Mouse (Mus musculus): Measurements from ENCODE around the gene Ppp2r5e. TPM values are rescaled to one million over a fixed set of nuclear protein-coding genes. Genes with fewer than 3 reads are reported as not detected.

Gene Ppp2r5e
- polyA plus RNA-seq, 1 experiment from 2014 or later, result 14.3 TPM

GRCm38 (mm10) chr12:75548999-75549398 is 47.0 kb downstream of the Ppp2r5e start:
- Histone ChIP-seq H3K27me3 (no peaks in the 10 kb centered on the region), H3K4me3 (no peak overlapping the region), H3K27ac (no peak overlapping the region)

GRCm38 (mm10) chr12:75547174-75547573 is 48.9 kb downstream of the Ppp2r5e start:
- ATAC-seq (ENCODE audit: low FRiP score, low read depth), result no peak
- WGBS, result 88% methylated on average over 3 of the region's 3 CpGs
- no peak overlapping the region for H3K4me3 ChIP-seq
- no peaks in the 10 kb centered on the region for H3K9me3 ChIP-seq
- no peak overlapping the region for H3K4me2 ChIP-seq (replicated peaks)
- H3K9ac ChIP-seq, result no peak overlapping the region
- no peaks in the 10 kb centered on the region for H3K27me3 ChIP-seq
- no peaks in the 10 kb centered on the region for H3K36me3 ChIP-seq
- peaks cover 17% of the 10 kb centered on the region for H3K4me1 ChIP-seq
- H3K27ac ChIP-seq, result no peak overlapping the region

More at GRCm38 (mm10) chr12:75548999-75549398, 47.0 kb downstream of the Ppp2r5e start:
- Histone ChIP-seq H3K36me3 (no peaks in the 10 kb centered on the region), H3K9ac (no peak overlapping the region), H3K4me2 (replicated peaks) (no peak overlapping the region), H3K9me3 (no peaks in the 10 kb centered on the region), H3K4me1 (peaks cover 14% of the 10 kb centered on the region)
- ATAC-seq (ENCODE audit: low FRiP score, low read depth), result no peak
- 85% methylated on average over 9 of the region's 9 CpGs for WGBS

- H3K4me2 ChIP-seq (replicated peaks), result no peak overlapping the region
- H3K27ac ChIP-seq, result no peak overlapping the region
- H3K4me1 ChIP-seq, result peaks cover 21% of the 10 kb centered on the region
- no peak overlapping the region for H3K4me3 ChIP-seq
- H3K36me3 ChIP-seq, result no peaks in the 10 kb centered on the region
- no peaks in the 10 kb centered on the region for H3K9me3 ChIP-seq
- no peak overlapping the region for H3K9ac ChIP-seq
- 67% methylated on average over 5 of the region's 5 CpGs for WGBS
- no peaks in the 10 kb centered on the region for H3K27me3 ChIP-seq
- ATAC-seq (ENCODE audit: low FRiP score, low read depth), result no peak
Observed at GRCm38 (mm10) chr12:75546241-75546640, 49.8 kb downstream of the Ppp2r5e start.

- WGBS, result 91% methylated on average over 4 of the region's 4 CpGs
- Histone ChIP-seq H3K9me3 (no peaks in the 10 kb centered on the region), H3K36me3 (no peaks in the 10 kb centered on the region), H3K4me3 (no peak overlapping the region), H3K27ac (no peak overlapping the region), H3K4me1 (peaks cover 25% of the 10 kb centered on the region), H3K9ac (no peak overlapping the region), H3K27me3 (no peaks in the 10 kb centered on the region), H3K4me2 (replicated peaks) (no peak overlapping the region)
- ATAC-seq (ENCODE audit: low FRiP score, low read depth), result no peak
Observed at GRCm38 (mm10) chr12:75545431-75545925, 50.6 kb downstream of the Ppp2r5e start.

GRCm38 (mm10) chr12:75544666-75545065 is 51.4 kb downstream of the Ppp2r5e start:
- no peaks in the 10 kb centered on the region for H3K36me3 ChIP-seq
- no peaks in the 10 kb centered on the region for H3K9me3 ChIP-seq
- no peak for ATAC-seq (ENCODE audit: low FRiP score, low read depth)
- no peak overlapping the region for H3K9ac ChIP-seq
- 70% methylated on average over 2 of the region's 2 CpGs for WGBS
- H3K27ac ChIP-seq, result no peak overlapping the region; the same call in 1 of the 2 replicates
- H3K4me1 ChIP-seq, result peaks cover 29% of the 10 kb centered on the region
- no peak overlapping the region for H3K4me3 ChIP-seq
- H3K27me3 ChIP-seq, result no peaks in the 10 kb centered on the region
- H3K4me2 ChIP-seq (replicated peaks), result no peak overlapping the region

GRCm38 (mm10) chr12:75544259-75544658 is 51.8 kb downstream of the Ppp2r5e start:
- H3K4me1 ChIP-seq, result peaks cover 31% of the 10 kb centered on the region
- 78% methylated on average over 2 of the region's 2 CpGs for WGBS
- H3K36me3 ChIP-seq, result no peaks in the 10 kb centered on the region
- H3K27ac ChIP-seq, result no peak overlapping the region; the same call in 1 of the 2 replicates
- no peak overlapping the region for H3K4me3 ChIP-seq
- H3K4me2 ChIP-seq (replicated peaks), result no peak overlapping the region
- no peak overlapping the region for H3K9ac ChIP-seq
- H3K27me3 ChIP-seq, result no peaks in the 10 kb centered on the region
- no peaks in the 10 kb centered on the region for H3K9me3 ChIP-seq
- ATAC-seq (ENCODE audit: low FRiP score, low read depth), result no peak

- Histone ChIP-seq H3K36me3 (no peaks in the 10 kb centered on the region), H3K4me1 (peaks cover 32% of the 10 kb centered on the region), H3K4me2 (replicated peaks) (no peak overlapping the region), H3K4me3 (no peak overlapping the region), H3K27ac (no peak overlapping the region), H3K27me3 (no peaks in the 10 kb centered on the region), H3K9ac (no peak overlapping the region), H3K9me3 (no peaks in the 10 kb centered on the region)
- 72% methylated on average over 3 of the region's 3 CpGs for WGBS
- no peak for ATAC-seq (ENCODE audit: low FRiP score, low read depth)
Observed at GRCm38 (mm10) chr12:75543346-75543745, 52.7 kb downstream of the Ppp2r5e start.

- Histone ChIP-seq H3K4me3 (no peak overlapping the region), H3K27me3 (no peaks in the 10 kb centered on the region), H3K4me2 (replicated peaks) (no peak overlapping the region), H3K9me3 (no peaks in the 10 kb centered on the region), H3K9ac (no peak overlapping the region), H3K36me3 (no peaks in the 10 kb centered on the region), H3K4me1 (peaks cover 31% of the 10 kb centered on the region), H3K27ac (no peak overlapping the region)
- ATAC-seq (ENCODE audit: low FRiP score, low read depth), result no peak
- 74% methylated on average over 5 of the region's 5 CpGs for WGBS
Observed at GRCm38 (mm10) chr12:75540621-75541171, 55.3 kb downstream of the Ppp2r5e start.

GRCm38 (mm10) chr12:75539228-75539627 is 56.8 kb downstream of the Ppp2r5e start:
- 72% methylated on average over 3 of the region's 3 CpGs for WGBS
- Histone ChIP-seq H3K4me3 (no peak overlapping the region), H3K36me3 (no peaks in the 10 kb centered on the region), H3K4me1 (peaks cover 24% of the 10 kb centered on the region), H3K4me2 (replicated peaks) (no peak overlapping the region), H3K9ac (no peak overlapping the region), H3K27me3 (no peaks in the 10 kb centered on the region), H3K9me3 (no peaks in the 10 kb centered on the region), H3K27ac (no peak overlapping the region)
- ATAC-seq (ENCODE audit: low FRiP score, low read depth), result no peak

GRCm38 (mm10) chr12:75537673-75538423 is 58.2 kb downstream of the Ppp2r5e start:
- Histone ChIP-seq H3K4me3 (no peak overlapping the region), H3K9me3 (no peaks in the 10 kb centered on the region), H3K27ac (no peak overlapping the region), H3K4me2 (replicated peaks) (no peak overlapping the region), H3K9ac (no peak overlapping the region), H3K4me1 (peaks cover 21% of the 10 kb centered on the region), H3K27me3 (no peaks in the 10 kb centered on the region), H3K36me3 (no peaks in the 10 kb centered on the region)
- no peak for ATAC-seq (ENCODE audit: low FRiP score, low read depth)
- 70% methylated on average over 6 of the region's 6 CpGs for WGBS

- H3K27ac ChIP-seq, result no peak overlapping the region
- H3K27me3 ChIP-seq, result no peaks in the 10 kb centered on the region
- ATAC-seq (ENCODE audit: low FRiP score, low read depth), result no peak
- WGBS, result 67% methylated on average over 7 of the region's 7 CpGs
- no peak overlapping the region for H3K4me3 ChIP-seq
- no peak overlapping the region for H3K4me2 ChIP-seq (replicated peaks)
- H3K36me3 ChIP-seq, result no peaks in the 10 kb centered on the region
- no peak overlapping the region for H3K9ac ChIP-seq
- no peaks in the 10 kb centered on the region for H3K9me3 ChIP-seq
- H3K4me1 ChIP-seq, result peaks cover 21% of the 10 kb centered on the region
Observed at GRCm38 (mm10) chr12:75537019-75537672, 58.9 kb downstream of the Ppp2r5e start.

- ATAC-seq (ENCODE audit: low FRiP score, low read depth), result no peak
- no peak overlapping the region for H3K4me2 ChIP-seq (replicated peaks)
- H3K27ac ChIP-seq, result no peak overlapping the region
- H3K36me3 ChIP-seq, result no peaks in the 10 kb centered on the region
- peaks cover 25% of the 10 kb centered on the region for H3K4me1 ChIP-seq
- H3K9me3 ChIP-seq, result no peaks in the 10 kb centered on the region
- 82% methylated on average over 7 of the region's 7 CpGs for WGBS
- H3K9ac ChIP-seq, result no peak overlapping the region
- no peak overlapping the region for H3K4me3 ChIP-seq
- H3K27me3 ChIP-seq, result no peaks in the 10 kb centered on the region
Observed at GRCm38 (mm10) chr12:75536566-75536965, 59.5 kb downstream of the Ppp2r5e start.
